Mouse (Mus musculus): Measurements from ENCODE around the gene Lyzl4.

The Lyzl4 gene

DNA sequence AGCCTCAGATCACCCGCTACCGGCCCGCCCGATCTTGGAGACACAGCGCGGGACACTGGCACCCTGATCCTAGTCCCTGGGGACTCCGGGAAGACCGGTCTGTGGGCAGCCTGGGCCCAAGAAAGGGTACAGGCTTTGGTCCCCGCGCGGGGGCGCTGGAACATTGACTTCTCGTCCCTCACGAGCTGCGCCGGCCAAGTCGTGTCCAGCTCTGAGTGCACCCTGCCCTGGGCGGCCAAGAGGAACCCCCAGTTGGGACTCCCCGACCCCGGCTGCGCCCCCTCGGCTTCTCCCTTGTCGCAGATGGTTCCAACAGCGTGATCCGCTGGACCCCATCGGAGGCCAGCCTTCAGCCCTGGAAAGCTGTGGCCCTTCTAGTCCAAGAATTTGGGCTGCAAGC is at the start of gene Lyzl4:
Gene Lyzl4, minus strand, starts transcription at position 96 of the 400 bp plus-strand sequence.
- DNase-seq (ENCODE audit: low read depth, low spot score): peak; percentile 78

DNA sequence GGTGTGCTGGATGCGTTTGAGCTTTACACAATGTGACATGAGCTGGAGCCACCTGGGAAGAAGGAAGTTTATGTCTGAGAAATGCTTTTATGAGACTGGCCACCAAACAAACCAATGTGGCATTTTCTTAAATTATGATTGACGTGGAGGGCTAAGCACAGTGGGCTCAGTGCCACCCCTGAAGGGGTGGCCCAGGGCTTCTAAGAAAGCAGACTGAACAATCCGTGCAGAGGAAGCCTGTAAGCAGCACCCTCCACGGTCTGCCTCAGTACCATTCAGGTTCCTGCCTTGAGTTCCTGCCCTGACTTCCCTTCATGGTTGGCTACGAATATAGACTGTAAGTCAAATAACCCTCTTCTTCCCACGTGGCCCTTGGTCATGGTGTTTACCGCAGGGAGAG is 48.8 kb upstream of the Lyzl4 start:
- no peak for DNase-seq (ENCODE audit: low read depth, low spot score)

DNA sequence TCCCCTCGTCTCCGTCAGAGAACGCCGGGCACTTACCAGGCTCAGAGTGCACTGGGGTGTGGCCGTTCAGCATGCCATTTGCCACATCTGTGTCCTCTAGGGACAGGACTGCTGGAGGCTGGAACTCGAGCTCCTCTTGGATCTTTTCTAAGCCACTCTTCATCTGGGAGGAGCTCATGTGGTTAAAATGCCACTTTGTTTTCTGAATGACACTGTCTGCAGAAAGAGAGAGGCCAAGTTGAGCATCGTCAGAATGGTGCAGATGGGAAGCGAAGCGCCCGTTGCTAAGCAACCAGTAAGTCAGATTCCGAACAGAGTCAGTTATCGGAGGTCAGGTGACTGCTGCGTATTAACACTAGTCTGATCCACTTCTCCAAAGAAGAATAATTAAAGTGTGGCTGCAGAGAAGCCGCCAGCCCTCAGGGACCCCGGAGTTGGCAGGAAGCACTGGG is 48.3 kb upstream of the Lyzl4 start:
- no peak for DNase-seq (ENCODE audit: low read depth, low spot score)

DNA sequence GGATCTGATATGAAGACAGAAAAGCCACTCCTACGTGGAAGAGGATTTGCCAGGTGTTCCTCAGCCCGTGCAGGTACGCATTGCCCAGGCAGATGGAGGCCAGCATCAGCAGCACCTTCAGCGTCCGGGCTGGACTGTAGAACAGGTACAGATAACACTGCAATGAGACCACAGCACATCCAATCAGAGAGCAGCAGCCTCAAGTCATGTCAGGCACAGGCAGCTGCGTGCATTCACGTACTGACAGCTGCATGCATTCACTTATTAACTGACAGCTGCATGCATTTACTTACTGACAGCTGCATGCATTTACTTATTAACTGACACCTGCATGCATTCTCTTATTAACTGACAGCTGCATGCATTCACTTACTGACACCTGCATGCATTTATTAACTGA is 42.8 kb upstream of the Lyzl4 start:
- DNase-seq (ENCODE audit: low read depth, low spot score): no peak

DNA sequence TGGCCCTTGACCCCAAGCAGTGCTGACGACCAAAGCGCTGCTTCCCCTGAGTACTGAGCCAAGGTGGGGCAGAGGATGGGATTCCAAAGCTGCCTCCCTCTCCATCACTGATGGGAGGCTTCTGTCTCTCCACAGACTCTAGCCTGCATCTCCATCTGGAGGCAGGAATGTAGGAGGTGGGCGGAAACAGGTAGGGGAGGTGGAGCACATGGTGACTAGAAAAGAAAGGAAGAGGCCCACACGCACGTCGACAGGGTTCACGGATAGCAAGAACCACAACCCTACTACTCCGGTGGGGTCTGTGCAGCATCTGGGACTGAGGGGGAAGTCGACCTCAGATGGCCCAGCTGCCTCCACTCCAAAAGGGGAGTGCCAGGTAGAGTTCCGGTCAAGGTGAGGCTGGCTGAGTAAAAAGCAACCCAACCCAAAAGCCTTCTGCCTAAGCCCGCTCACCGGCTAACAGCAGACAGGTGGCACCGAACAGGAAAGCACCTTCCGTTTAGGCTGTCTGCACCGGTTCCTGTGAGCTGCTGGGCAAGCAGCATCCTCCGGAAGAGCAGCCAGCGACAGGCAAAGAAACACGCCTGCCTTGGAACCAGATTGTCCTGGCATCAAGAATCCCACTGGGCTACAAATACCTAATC is 40.3 kb upstream of the Lyzl4 start:
- DNase-seq (ENCODE audit: low read depth, low spot score): peak; percentile 80

DNA sequence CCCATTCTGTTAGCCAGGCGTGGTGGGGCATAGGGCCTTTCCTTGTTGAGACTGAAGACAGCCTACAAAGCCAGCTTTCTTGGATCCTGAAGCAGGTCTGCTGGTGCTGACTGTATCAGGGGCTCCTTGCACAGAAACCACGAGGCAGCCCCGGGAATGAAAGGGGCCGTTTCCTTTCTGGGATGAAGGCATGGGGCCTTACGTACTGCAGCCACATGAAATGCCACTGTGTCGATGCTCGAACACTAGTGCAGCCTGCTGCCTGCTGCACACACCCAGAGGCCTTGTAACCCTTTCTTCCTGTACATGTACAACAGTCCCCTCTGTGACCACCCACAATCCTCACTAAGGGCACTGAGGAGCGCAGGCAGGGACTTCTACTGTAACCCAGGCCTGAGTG is 39.3 kb upstream of the Lyzl4 start:
- peak; percentile 47 for DNase-seq (ENCODE audit: low read depth, low spot score)

DNA sequence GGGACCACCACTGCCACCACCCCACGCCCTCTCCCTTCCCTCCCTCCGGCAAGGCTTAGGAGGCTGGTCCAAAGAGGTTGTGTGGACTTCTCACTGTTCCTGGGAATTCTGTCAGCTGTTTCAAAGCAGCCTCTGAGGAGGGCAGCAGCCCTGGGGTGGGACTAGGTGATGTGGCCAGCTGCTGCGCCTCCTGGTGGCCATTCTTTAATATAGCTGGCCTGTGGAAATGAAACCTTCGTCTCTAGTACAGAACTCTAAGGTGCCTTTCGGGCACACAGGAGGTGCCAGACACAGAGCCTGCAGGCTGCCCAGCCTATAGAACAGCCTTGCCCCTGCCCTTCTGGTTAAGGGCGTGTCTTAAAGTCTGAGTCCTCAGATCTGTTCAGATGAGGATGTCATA is 37.7 kb upstream of the Lyzl4 start:
- DNase-seq (ENCODE audit: low read depth, low spot score): peak; percentile 70

DNA sequence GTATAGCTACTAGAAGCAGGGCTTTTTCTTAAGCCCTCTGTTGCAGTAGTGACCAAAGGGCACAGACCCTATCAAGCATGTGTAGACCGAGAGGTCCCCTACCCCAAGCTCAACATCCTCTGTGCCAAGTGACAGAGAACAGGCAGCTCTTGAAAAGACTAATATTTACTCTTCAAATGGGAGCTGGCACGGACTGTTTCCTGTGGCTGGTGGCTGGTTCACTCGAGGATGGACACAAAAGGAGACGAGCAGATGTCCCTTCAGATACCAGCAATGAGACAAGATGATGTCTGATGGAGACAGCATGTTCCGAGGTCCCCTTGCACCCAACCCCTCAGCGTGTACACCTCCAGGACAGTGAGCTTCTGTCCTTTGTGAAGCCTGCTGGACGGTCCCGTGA is 35.6 kb upstream of the Lyzl4 start:
- no peak for DNase-seq (ENCODE audit: low read depth, low spot score)

DNA sequence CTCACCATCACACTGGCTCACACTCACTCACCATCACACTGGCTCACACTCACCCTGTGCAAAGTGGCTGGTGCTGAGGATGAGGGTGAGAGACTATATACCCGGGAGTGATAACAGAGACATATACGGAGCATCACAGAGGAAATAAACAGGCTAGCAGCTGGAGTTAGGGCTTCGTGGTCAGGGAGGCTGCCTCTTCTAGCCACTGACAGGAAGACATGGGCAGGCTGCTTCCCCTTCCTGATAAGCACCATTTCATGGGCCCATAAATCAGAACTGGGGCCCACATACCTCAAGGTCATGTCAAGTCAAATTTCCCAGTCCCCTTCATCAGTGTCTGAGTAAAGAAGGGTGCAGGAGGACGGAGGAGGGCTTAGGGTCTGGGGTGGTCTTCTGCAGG is 35.2 kb upstream of the Lyzl4 start:
- DNase-seq (ENCODE audit: low read depth, low spot score): peak; percentile 62

DNA sequence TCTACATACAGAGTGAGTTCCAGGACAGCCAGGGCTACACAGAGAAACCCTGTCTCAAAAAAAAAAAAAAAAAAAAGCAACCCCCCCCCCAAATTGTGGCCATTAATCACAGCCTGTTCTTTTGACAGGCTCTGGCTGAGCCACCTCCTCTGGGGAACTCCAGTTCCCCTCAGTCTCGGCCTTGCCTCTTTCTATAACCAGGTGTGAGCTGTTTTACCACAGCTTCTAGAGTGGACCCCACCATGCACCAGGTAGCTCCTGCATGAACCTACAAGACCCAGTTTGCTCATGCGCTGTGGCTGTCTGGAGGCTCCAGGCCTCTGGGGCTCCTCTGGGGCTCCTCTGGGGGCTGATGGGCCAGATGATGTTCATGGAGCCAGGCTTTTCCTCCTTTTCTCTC is 33.7 kb upstream of the Lyzl4 start:
- DNase-seq (ENCODE audit: low read depth, low spot score): peak; percentile 27

DNA sequence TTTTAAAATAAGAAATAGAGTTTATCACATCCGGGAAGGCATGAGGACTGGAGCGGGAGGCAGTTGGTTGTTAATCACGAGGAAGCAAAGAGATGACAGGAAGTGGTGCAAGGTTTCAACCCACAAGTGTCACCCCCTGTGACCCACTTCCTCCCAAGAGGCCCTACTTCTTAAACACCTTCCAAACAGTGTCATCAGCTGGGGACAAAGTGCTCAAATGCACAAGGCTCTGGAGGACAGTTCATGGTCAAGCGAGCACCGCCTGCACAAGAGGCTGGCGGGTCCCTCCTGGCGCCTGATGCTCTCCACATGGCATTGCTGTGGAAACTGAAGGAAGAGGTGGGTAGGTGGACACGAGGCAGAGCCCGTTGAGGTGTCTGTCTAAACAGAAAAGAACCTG is 33.1 kb upstream of the Lyzl4 start:
- DNase-seq (ENCODE audit: low read depth, low spot score): peak; percentile 89

DNA sequence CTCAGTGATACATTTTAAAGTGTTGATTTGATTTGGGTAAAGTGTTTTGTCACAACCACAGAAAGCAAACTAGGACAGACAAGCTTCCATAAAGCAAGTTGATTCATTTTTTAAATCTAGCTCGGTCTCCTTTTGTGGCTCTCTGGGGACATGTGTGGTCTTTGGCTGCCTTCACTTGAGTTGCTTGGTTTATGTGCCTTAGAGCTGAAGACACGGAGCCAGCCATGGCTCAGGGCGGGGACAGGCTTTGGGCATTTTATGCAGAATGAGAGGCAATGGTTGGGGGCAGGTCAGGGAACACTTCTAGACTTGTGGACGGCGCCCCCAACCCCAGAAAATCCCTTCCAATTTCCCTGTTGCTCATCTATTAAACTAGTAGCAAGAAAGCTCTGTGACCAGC is 31.8 kb upstream of the Lyzl4 start:
- DNase-seq (ENCODE audit: low read depth, low spot score): no peak

DNA sequence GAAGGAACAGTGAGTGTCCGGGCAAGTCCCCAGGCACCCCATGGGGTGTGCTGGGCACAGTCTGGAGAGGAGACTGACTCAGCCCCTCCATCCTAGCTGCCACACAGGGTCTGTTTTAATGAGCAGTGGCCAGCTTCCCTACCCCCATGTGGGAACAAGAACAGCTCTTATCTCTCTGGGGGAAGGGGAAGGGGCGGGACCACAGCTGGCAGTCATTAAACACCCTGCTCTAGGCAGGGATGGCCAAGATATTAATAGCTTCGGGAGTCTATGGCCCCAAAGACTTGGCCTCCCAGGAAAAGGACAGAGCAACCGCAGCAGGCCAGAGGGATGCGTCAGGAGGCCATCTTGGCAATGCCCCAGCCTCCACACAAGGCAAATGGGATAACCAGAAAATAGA is 30.4 kb upstream of the Lyzl4 start:
- DNase-seq (ENCODE audit: low read depth, low spot score): no peak

DNA sequence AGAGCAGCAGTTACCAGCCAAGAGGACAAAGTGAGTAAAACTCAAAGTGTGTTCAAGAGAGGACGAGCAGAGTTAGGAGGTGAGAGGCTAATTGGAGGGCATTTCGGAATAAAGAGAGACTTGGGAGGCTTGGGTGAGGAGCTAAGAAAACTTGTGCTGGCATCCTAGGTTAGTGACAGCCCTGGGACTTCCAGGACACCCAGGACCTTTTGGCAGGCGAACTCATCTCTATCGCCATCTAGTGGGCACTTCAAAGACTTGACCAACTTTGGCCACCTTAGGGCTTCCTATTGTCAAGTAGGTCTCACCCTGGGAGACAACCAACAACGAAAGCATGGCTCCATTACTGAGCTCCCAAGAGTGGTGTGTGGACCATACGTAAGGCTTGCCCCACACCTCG is 29.4 kb upstream of the Lyzl4 start:
- DNase-seq (ENCODE audit: low read depth, low spot score): peak; percentile 55

DNA sequence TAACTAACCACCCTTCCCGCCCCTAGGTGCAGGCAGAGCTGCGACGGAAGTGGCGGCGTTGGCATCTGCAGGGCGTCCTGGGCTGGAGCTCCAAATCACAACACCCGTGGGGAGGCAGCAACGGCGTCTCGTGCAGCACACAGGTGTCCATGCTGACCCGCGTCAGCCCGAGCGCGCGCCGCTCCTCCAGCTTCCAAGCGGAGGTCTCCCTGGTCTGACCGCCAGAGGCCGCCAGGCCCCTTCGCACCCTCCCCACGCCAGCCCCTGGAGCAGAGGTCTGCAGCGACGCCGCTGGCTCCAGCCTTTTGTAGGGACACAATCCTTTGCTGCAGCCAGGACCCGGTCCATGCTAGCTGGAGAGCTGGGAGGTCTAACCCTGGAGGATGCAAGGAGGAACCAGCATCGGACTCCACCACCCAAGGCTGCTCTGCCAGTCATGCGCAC is 27.5 kb upstream of the Lyzl4 start:
- DNase-seq (ENCODE audit: low read depth, low spot score): peak; percentile 63

DNA sequence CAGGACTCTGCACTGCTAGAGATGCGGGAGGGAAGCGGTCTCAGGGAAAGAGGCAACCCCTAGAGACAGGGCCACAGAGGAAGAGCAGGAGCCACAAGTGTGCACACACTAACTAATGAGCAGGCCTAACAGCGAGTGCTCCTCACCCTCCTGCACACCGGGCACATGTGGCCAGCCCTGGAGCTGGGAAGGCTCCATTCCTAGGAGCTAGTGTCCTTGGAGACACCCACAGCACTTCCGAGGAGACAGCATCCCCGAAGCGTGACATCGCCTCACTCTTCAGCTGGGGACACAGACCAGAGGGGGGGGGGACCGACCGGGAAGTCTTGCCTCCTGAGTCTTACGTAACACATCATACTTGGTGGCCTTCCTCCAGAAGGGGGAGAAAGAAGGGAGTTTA is 25.9 kb upstream of the Lyzl4 start:
- no peak for DNase-seq (ENCODE audit: low read depth, low spot score)

DNA sequence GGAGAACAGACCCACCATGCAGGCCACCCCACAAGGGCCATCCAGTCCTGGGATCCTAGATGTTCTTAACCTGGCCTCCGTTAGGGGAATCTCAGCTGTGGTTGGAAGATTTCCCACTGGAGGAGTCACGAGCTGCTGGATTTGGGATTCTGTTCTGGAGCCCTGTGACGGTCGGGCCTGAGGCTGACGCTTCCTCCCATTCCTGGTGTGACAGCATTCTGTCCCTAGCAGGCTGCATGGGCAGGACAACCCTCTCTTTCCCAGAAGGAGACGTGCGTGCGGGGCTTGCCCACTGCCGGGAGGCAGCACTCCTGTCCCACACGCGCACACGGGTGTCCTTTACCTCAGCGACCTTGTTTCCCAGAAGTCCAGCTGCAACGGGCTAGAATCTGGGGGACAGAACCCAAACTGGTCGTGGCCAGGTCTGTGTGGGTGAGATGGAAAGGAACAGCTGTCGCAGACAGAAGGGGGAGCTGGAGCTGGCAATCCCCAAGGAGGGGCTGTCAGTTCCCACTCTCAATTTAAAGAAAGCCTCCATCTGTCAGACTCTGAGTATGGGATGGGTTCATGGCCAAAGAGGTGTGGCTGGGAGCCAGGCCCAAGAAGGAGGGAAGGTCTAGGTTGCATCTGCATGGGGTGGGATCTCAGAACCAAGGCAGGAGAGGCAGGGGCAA is 25.2 kb upstream of the Lyzl4 start:
- DNase-seq (ENCODE audit: low read depth, low spot score): no peak

DNA sequence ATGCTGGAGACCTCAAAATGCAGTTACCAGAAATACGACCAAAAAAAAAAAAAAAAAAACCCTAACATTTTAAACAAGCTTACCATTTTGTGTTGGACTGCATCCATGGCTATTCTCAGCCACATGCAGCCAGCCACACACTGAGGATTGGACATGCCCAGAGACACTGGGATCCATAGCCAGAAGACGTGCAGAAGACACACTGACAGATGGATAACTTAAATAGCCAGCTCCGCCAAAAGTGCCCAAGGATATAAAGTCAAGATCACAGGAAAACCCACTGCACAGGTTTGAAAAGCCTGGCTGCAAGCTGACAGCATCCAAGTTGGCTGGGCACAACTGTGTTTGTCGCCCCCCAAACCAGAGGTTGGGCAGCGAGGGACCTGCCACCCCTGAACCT is 22.2 kb upstream of the Lyzl4 start:
- DNase-seq (ENCODE audit: low read depth, low spot score): no peak

DNA sequence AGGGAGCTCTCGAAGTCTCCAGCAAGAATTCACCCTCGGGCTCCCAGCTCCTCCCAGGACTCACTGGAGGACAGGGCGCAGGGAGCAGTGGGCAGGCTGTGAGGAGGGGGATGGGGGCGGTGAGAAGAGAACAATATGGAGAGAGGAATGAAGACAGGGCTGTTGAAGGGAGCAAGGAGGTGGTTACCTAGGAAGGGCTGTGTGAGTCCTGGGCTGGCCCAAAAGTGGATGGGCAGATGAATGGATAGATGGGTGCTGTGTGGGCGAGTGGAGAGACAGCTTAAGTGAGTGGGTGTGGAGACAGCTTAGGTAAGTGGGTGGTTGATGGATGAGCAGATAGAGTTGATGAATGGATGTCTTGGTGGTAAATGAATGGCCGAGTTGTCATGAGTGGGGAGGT is 21.6 kb upstream of the Lyzl4 start:
- DNase-seq (ENCODE audit: low read depth, low spot score): no peak

DNA sequence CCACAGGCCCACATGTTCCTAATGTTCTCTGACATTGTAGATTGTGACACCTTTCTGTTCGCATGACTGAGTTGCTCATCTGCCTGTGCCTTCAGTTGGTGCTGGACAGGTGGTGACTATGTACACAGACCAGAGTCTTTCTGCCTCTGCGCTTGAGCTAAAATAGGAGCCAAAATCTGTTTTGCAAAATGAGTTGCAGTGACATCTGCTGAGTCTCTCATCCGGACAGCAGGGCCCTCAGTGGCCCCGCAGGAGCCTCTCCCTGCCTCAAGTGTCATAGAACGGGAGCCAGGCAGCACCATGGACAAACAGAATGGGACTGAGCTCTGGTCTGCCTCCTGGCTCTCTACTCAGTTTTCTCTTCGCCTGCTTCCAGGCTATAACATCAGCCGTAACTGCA is 17.9 kb upstream of the Lyzl4 start:
- DNase-seq (ENCODE audit: low read depth, low spot score): no peak

DNA sequence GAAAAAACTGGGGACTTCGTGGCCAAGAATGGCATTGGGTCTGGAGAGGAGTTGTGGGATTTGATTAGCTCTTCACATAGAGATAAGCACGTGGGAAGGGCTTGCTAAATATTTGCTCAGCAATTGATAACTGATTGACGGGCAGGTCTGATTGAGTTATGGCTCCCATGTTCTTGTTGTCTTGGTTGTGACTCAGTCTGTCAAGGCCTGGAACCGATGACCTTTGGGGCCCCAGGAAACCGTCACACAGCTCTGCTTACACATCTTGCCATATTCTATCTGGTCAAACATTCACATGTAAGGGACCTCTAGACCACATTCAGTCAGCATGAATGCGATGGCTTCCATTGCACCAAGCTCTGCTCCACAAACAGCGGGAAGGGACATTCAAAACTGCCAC is 16.4 kb upstream of the Lyzl4 start:
- DNase-seq (ENCODE audit: low read depth, low spot score): no peak

DNA sequence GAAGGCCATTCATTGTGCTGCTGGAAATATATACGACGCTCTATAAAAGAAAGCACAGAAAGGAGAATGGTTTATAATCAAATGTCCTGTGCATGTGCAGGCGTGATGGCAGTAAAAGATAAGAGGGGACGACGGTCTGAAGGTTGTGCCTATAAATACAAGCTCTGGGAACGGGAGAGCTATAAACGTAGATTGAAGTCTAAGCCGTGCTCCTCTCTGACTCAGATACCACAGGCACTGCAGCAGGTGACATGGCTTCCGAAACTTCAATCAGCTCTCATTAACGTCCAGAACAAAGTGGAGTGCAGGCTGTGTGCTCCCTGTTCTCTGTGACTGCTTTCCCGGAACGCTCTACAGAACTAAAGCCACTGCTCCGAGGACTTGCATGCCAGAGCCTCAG is 15.2 kb upstream of the Lyzl4 start:
- no peak for DNase-seq (ENCODE audit: low read depth, low spot score)

DNA sequence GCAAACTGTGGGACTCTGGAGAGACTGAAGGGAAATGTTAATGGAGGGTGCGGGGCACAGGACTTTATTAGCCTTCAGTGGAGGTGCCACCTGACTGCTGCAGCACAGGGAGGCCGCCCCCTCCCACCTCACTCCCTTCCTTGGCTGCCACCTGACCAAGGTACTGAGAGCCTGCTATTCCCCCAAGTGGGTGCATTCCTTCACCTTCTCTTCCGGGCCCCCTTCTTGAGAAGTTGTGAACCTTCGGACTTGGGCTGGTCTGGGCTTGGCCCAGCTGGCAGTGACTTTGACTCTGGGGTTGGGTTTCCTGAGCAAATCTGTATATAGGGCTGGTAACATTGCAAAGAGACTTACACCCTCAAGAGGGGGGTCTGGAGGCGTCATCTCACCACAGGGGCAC is 14.4 kb upstream of the Lyzl4 start:
- DNase-seq (ENCODE audit: low read depth, low spot score): no peak

DNA sequence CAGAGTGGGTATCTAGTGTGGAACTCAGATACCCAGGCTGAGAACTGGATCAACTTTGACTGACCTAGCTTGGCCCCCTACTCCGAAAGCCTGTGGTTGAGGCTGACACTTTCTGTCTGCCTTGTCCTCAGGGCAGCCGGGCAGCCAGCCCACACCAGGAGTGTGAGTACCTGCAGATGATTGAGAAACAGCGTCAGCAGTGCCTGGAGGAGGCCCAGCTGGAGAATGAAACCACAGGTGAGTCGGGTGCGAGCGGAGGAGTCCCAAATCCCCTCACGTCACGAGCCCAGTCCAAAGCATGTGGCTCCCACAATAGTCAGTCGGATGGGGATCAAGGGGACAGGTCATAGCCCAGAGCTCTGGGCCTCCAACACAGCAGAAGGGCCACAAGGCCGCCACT is 11.8 kb upstream of the Lyzl4 start:
- DNase-seq (ENCODE audit: low read depth, low spot score): no peak
